Mouse (Mus musculus) embryonic facial prominence, embryonic 13.5 days (tissue): ENCODE results near the gene Fgfr2. TPM values are rescaled to one million over a fixed set of nuclear protein-coding genes. Genes with fewer than 3 reads are reported as not detected.
A peak's percentile ranks its signal among the peaks of the same experiment; 100 is the strongest.

Experiments used
- ATAC-seq: fragments of 200-750 bp; cut with Nextera tagmentation; 2 replicates; pipeline ENCODE4 v1.8.0; 2017; ENCODE audit warnings: low read depth; ENCODE audit not compliant: insufficient number of reproducible peaks, insufficient read depth, low FRiP score, low TSS enrichment
- H3K27ac ChIP-seq: fragments of 300-500 bp; sonication (generic); 2 replicates; pipeline ENCODE4 v1.5.1; 2015; ENCODE audit warnings: moderate library complexity, mild to moderate bottlenecking, inconsistent platforms
- H3K27me3 ChIP-seq: fragments of 300-500 bp; sonication (generic); 2 replicates; pipeline ENCODE4 v1.6.1; 2015; ENCODE audit warnings: mild to moderate bottlenecking, inconsistent platforms
- H3K36me3 ChIP-seq: fragments of 300-500 bp; sonication (generic); 2 replicates; pipeline ENCODE4 v1.6.1; 2015; ENCODE audit warnings: mild to moderate bottlenecking, inconsistent platforms
- H3K4me1 ChIP-seq: fragments of 300-500 bp; sonication (generic); 2 replicates; pipeline ENCODE4 v1.6.1; 2015; ENCODE audit warnings: inconsistent platforms
- H3K4me2 ChIP-seq: fragments of 300-500 bp; sonication (generic); 2 replicates; pipeline ENCODE4 v1.6.1; 2015; ENCODE audit warnings: moderate library complexity, mild to moderate bottlenecking, inconsistent platforms
- H3K4me3 ChIP-seq: fragments of 300-500 bp; sonication (generic); 2 replicates; pipeline ENCODE4 v1.5.1; 2015; ENCODE audit warnings: mild to moderate bottlenecking, inconsistent platforms
- H3K9ac ChIP-seq: fragments of 300-500 bp; sonication (generic); 2 replicates; pipeline ENCODE4 v1.6.1; 2015; ENCODE audit warnings: mild to moderate bottlenecking, inconsistent platforms
- H3K9me3 ChIP-seq: fragments of 300-500 bp; sonication (generic); 2 replicates; pipeline ENCODE4 v1.6.1; 2016; ENCODE audit warnings: inconsistent platforms
- WGBS: fragments of 180-500 bp; shearing (Covaris S2); methylation state at CpG from one replicate; pipeline ENCODE4 v1.1.7; 2015; ENCODE audit warnings: mixed read lengths; 5-methylcytosine and 5-hydroxymethylcytosine counted together
- polyA plus RNA-seq: library from polyadenylated mRNA; unstranded; fragments of >200 nt; fragmentation: Nextera tagmentation; extraction: Ambion mirVana; gene quantifications from 2 replicates; pipeline ENCODE4 v1.2.1, GENCODE M21; 2015

Fgfr2 gene
- polyA plus RNA-seq, 1 experiment from 2014 or later: 174 TPM

- H3K4me2 ChIP-seq: no peak overlapping the region
- H3K4me1 ChIP-seq: no peaks in the 10 kb centered on the region
- H3K27me3 ChIP-seq: no peaks in the 10 kb centered on the region
- ATAC-seq: no peak
- no peak overlapping the region for H3K9ac ChIP-seq
- H3K27ac ChIP-seq: no peak overlapping the region
- H3K9me3 ChIP-seq: no peaks in the 10 kb centered on the region
- peaks cover 48% of the 10 kb centered on the region for H3K36me3 ChIP-seq
- 88% methylated on average over 4 of the region's 4 CpGs for WGBS
- no peak overlapping the region for H3K4me3 ChIP-seq
Measured at GRCm38 (mm10) chr7:132830955-132831354, 292.2 kb downstream of the Fgfr2 start.

GRCm38 (mm10) chr7:132824346-132825022 lies 298.7 kb downstream of the Fgfr2 start:
- H3K36me3 ChIP-seq: peaks cover 27% of the 10 kb centered on the region
- ATAC-seq: no peak
- 33% methylated on average over 1 of the region's 1 CpGs for WGBS

GRCm38 (mm10) chr7:132823832-132824231 lies 299.3 kb downstream of the Fgfr2 start:
- peaks cover 25% of the 10 kb centered on the region for H3K36me3 ChIP-seq
- H3K27me3 ChIP-seq: no peaks in the 10 kb centered on the region
- H3K9me3 ChIP-seq: no peaks in the 10 kb centered on the region
- no peak overlapping the region for H3K9ac ChIP-seq
- H3K4me3 ChIP-seq: no peak overlapping the region
- H3K27ac ChIP-seq: no peak overlapping the region
- H3K4me1 ChIP-seq: no peaks in the 10 kb centered on the region
- ATAC-seq: no peak
- H3K4me2 ChIP-seq: no peak overlapping the region

More at GRCm38 (mm10) chr7:132824346-132825022, 298.7 kb downstream of the Fgfr2 start:
- Histone ChIP-seq H3K27me3 (no peaks in the 10 kb centered on the region), H3K4me2 (no peak overlapping the region), H3K9me3 (no peaks in the 10 kb centered on the region), H3K4me3 (no peak overlapping the region), H3K4me1 (no peaks in the 10 kb centered on the region), H3K9ac (no peak overlapping the region), H3K27ac (no peak overlapping the region)

GRCm38 (mm10) chr7:132820692-132821091 lies 302.5 kb downstream of the Fgfr2 start:
- Histone ChIP-seq H3K9ac (no peak overlapping the region), H3K27ac (no peak overlapping the region), H3K27me3 (no peaks in the 10 kb centered on the region), H3K4me1 (no peaks in the 10 kb centered on the region), H3K36me3 (peaks cover 10% of the 10 kb centered on the region), H3K4me2 (no peak overlapping the region), H3K9me3 (no peaks in the 10 kb centered on the region), H3K4me3 (no peak overlapping the region)
- WGBS: 83% methylated on average over 3 of the region's 3 CpGs
- no peak for ATAC-seq

GRCm38 (mm10) chr7:132817056-132817455 lies 306.1 kb downstream of the Fgfr2 start:
- Histone ChIP-seq H3K4me2 (no peak overlapping the region), H3K9ac (no peak overlapping the region), H3K9me3 (no peaks in the 10 kb centered on the region), H3K4me1 (peaks cover 19% of the 10 kb centered on the region), H3K4me3 (no peak overlapping the region), H3K27me3 (no peaks in the 10 kb centered on the region), H3K27ac (no peak overlapping the region), H3K36me3 (no peaks in the 10 kb centered on the region)
- 88% methylated on average over 6 of the region's 6 CpGs for WGBS
- no peak for ATAC-seq

GRCm38 (mm10) chr7:132816528-132816927 lies 306.6 kb downstream of the Fgfr2 start:
- 70% methylated on average over 2 of the region's 2 CpGs for WGBS
- no peaks in the 10 kb centered on the region for H3K27me3 ChIP-seq
- ATAC-seq: no peak

GRCm38 (mm10) chr7:132815081-132815480 lies 308.1 kb downstream of the Fgfr2 start:
- no peak for ATAC-seq
- no peak overlapping the region for H3K9ac ChIP-seq
- peaks cover 38% of the 10 kb centered on the region for H3K4me1 ChIP-seq
- H3K9me3 ChIP-seq: no peaks in the 10 kb centered on the region
- WGBS: 19% methylated on average over 5 of the region's 5 CpGs
- no peak overlapping the region for H3K4me2 ChIP-seq
- H3K27ac ChIP-seq: no peak overlapping the region
- H3K27me3 ChIP-seq: no peaks in the 10 kb centered on the region
- no peaks in the 10 kb centered on the region for H3K36me3 ChIP-seq
- H3K4me3 ChIP-seq: no peak overlapping the region

More at GRCm38 (mm10) chr7:132816528-132816927, 306.6 kb downstream of the Fgfr2 start:
- H3K4me1 ChIP-seq: peaks cover 24% of the 10 kb centered on the region
- no peak overlapping the region for H3K9ac ChIP-seq
- H3K27ac ChIP-seq: no peak overlapping the region
- H3K9me3 ChIP-seq: no peaks in the 10 kb centered on the region
- H3K4me2 ChIP-seq: no peak overlapping the region
- no peak overlapping the region for H3K4me3 ChIP-seq
- H3K36me3 ChIP-seq: no peaks in the 10 kb centered on the region

GRCm38 (mm10) chr7:132814089-132814450 lies 309.1 kb downstream of the Fgfr2 start:
- peaks cover 48% of the 10 kb centered on the region for H3K4me1 ChIP-seq
- WGBS: under 1% methylated on average over 7 of the region's 7 CpGs
- ATAC-seq: no peak

GRCm38 (mm10) chr7:132813416-132814088 lies 309.6 kb downstream of the Fgfr2 start, which contains the start of gene Fam53b:
Gene Fam53b, minus strand, starts transcription at chr7:132813886.
- peak within 1 kb of the TSS; percentile 92 for H3K27ac ChIP-seq
- peak within 1 kb of the TSS; percentile 82 for H3K4me2 ChIP-seq
- peak within 1 kb of the TSS; percentile 69 for H3K4me3 ChIP-seq
- WGBS: under 1% methylated on average over 83 of the region's 85 CpGs
- H3K27me3 ChIP-seq: no peaks in the 10 kb centered on the region
- H3K9ac ChIP-seq: peak within 1 kb of the TSS; percentile 87
- no peaks in the 10 kb centered on the region for H3K9me3 ChIP-seq
- H3K36me3 ChIP-seq: no peaks in the 10 kb centered on the region
- peaks cover 54% of the 10 kb centered on the region for H3K4me1 ChIP-seq
- peak; percentile 66; the same call in 1 of the 2 replicates for ATAC-seq

More at GRCm38 (mm10) chr7:132814089-132814450, 309.1 kb downstream of the Fgfr2 start:
- Histone ChIP-seq H3K4me3 (peak overlapping the region; percentile 69), H3K27ac (peak overlapping the region; percentile 92), H3K9me3 (no peaks in the 10 kb centered on the region), H3K4me2 (peak overlapping the region; percentile 82), H3K9ac (peak overlapping the region; percentile 87), H3K36me3 (no peaks in the 10 kb centered on the region), H3K27me3 (no peaks in the 10 kb centered on the region)

GRCm38 (mm10) chr7:132812619-132813415 lies 310.3 kb downstream of the Fgfr2 start:
- Histone ChIP-seq H3K4me3 (peak overlapping the region; percentile 69), H3K36me3 (no peaks in the 10 kb centered on the region), H3K9me3 (no peaks in the 10 kb centered on the region), H3K27me3 (no peaks in the 10 kb centered on the region), H3K4me1 (peaks cover 61% of the 10 kb centered on the region), H3K4me2 (peak overlapping the region; percentile 82), H3K9ac (peak overlapping the region; percentile 87), H3K27ac (peak overlapping the region; percentile 92)
- 0 out of 2 replicates have a peak, but pooled peaks have one; percentile 9 for ATAC-seq
- WGBS: under 1% methylated on average over 59 of the region's 59 CpGs
